Mouse (Mus musculus) E14TG2a.4 (cell line): ENCODE data around the gene Scimp.
A peak's percentile ranks its signal among the peaks of the same experiment; 100 is the strongest.

Experiments used
- CTCF ChIP-seq: conservative IDR thresholded peaks from 2 replicates; pipeline ENCODE4 v1.5.1; 2014; ENCODE audit warnings: low read length
- NANOG ChIP-seq: IDR thresholded peaks from 2 replicates; pipeline ENCODE4 v1.6.1; 2014; ENCODE audit warnings: borderline replicate concordance, low read length, mixed read lengths
- POU5F1 ChIP-seq: IDR thresholded peaks from 2 replicates; pipeline ENCODE4 v1.6.1; 2014; ENCODE audit warnings: low read length, borderline replicate concordance

- TF ChIP-seq CTCF = no peak
- TF ChIP-seq POU5F1 = no peak
- TF ChIP-seq NANOG = peak; percentile 69; the same call in 1 of the 2 replicates
Measured at GRCm38 (mm10) chr11:70833831-70834230, 21.4 kb upstream of the Scimp start.
